Mouse (Mus musculus) limb, embryonic 14.5 days (tissue): ENCODE measurements at regions not wholly inside any gene's neighbourhood (a gene's known extent, or its start where the extent isn't known, plus 50 kb on each side); places are given as distances from the start of the nearest gene placed in this dataset.

ENCODE experiments used
- ATAC-seq: fragments of 200-750 bp; cut with Nextera tagmentation; 2 replicates; pipeline ENCODE4 v1.8.0; 2017; ENCODE audit warnings: low read depth, moderate number of reproducible peaks, moderate TSS enrichment; ENCODE audit not compliant: low FRiP score
- DNase-seq: peaks from one replicate; pipeline ENCODE4 v3.0.0-alpha.2; 2015; ENCODE audit warnings: low spot score
- H3K27ac ChIP-seq: fragments of 300-500 bp; sonication (generic); replicated peaks from 2 replicates; pipeline ENCODE4 v1.5.1; 2014; ENCODE audit warnings: low read depth, mild to moderate bottlenecking, low read length, moderate library complexity, mixed read lengths
- H3K27me3 ChIP-seq: fragments of 300-500 bp; sonication (generic); 2 replicates; pipeline ENCODE4 v1.6.1; 2014; ENCODE audit warnings: low read length, mixed read lengths; ENCODE audit not compliant: control insufficient read depth, insufficient read depth
- H3K36me3 ChIP-seq: fragments of 300-500 bp; sonication (generic); 2 replicates; pipeline ENCODE4 v1.6.1; 2014; ENCODE audit warnings: mild to moderate bottlenecking, low read length, moderate library complexity, mixed read lengths; ENCODE audit not compliant: control insufficient read depth, insufficient read depth
- H3K4me1 ChIP-seq: fragments of 300-500 bp; sonication (generic); 2 replicates; pipeline ENCODE4 v1.6.1; 2014; ENCODE audit warnings: antibody characterized with exemption, low read length, mixed read lengths; ENCODE audit not compliant: control insufficient read depth, insufficient read depth
- H3K4me2 ChIP-seq: fragments of 300-500 bp; sonication (generic); replicated peaks from 2 replicates; pipeline ENCODE4 v1.6.1; 2014; ENCODE audit warnings: low read depth, mild to moderate bottlenecking, low read length, moderate library complexity; ENCODE audit not compliant: severe bottlenecking
- H3K4me3 ChIP-seq: fragments of 300-500 bp; sonication (generic); replicated peaks from 2 replicates; pipeline ENCODE4 v1.5.1; 2014; ENCODE audit warnings: low read length
- H3K9ac ChIP-seq: fragments of 300-500 bp; sonication (generic); 2 replicates; pipeline ENCODE4 v1.6.1; 2014; ENCODE audit warnings: mild to moderate bottlenecking, low read depth, low read length, moderate library complexity; ENCODE audit not compliant: severe bottlenecking
- H3K9me3 ChIP-seq: fragments of 300-500 bp; sonication (generic); 2 replicates; pipeline ENCODE4 v1.6.1; 2016; ENCODE audit warnings: low read length; ENCODE audit not compliant: control insufficient read depth
- POLR2A ChIP-seq: fragments of 200-500 bp; IDR thresholded peaks from 2 replicates; pipeline ENCODE4 v1.8.0; 2012; ENCODE audit warnings: inconsistent platforms, mild to moderate bottlenecking, moderate library complexity, borderline replicate concordance; ENCODE audit not compliant: insufficient read depth, insufficient read length; ENCODE audit errors: extremely low read depth
- WGBS: fragments of 180-500 bp; shearing (Covaris S2); extraction: QIAGEN DNeasy Blood & Tissue Kit; methylation state at CpG from one replicate; pipeline ENCODE4 v1.1.7; 2014; 5-methylcytosine and 5-hydroxymethylcytosine counted together

GRCm38 (mm10) chrX:12344805-12345555, 184.8 kb upstream of the Bcor start:
- H3K4me2 ChIP-seq = no peak overlapping the region
- ATAC-seq = no peak
- no peak overlapping the region for H3K27ac ChIP-seq
- no peaks in the 10 kb centered on the region for H3K4me1 ChIP-seq
- H3K27me3 ChIP-seq = no peaks in the 10 kb centered on the region
- no peak for TF ChIP-seq POLR2A
- no peak overlapping the region for H3K9ac ChIP-seq
- no peaks in the 10 kb centered on the region for H3K36me3 ChIP-seq
- 77% methylated on average over 12 of the region's 12 CpGs for WGBS
- DNase-seq = no peak
- H3K9me3 ChIP-seq = no peaks in the 10 kb centered on the region
- no peak overlapping the region for H3K4me3 ChIP-seq

- DNase-seq (no peak), ATAC-seq (no peak)
- Histone ChIP-seq H3K27ac (no peak overlapping the region), H3K27me3 (no peaks in the 10 kb centered on the region), H3K36me3 (no peaks in the 10 kb centered on the region), H3K4me1 (no peaks in the 10 kb centered on the region), H3K4me3 (no peak overlapping the region), H3K9ac (no peak overlapping the region), H3K4me2 (no peak overlapping the region), H3K9me3 (no peaks in the 10 kb centered on the region)
- TF ChIP-seq POLR2A = no peak
- WGBS = 65% methylated on average over 3 of the region's 3 CpGs
Measured at GRCm38 (mm10) chrX:12346856-12347255, 186.7 kb upstream of the Bcor start.

- Histone ChIP-seq H3K4me3 (no peak overlapping the region), H3K27ac (no peak overlapping the region), H3K9me3 (no peaks in the 10 kb centered on the region), H3K4me2 (no peak overlapping the region), H3K9ac (no peak overlapping the region), H3K27me3 (no peaks in the 10 kb centered on the region), H3K36me3 (no peaks in the 10 kb centered on the region), H3K4me1 (no peaks in the 10 kb centered on the region)
- no peak for DNase-seq
- TF ChIP-seq POLR2A = no peak
- no peak for ATAC-seq
- 62% methylated on average over 8 of the region's 8 CpGs for WGBS
Measured at GRCm38 (mm10) chrX:12348117-12348516, 188.0 kb upstream of the Bcor start.

- 100% methylated on average over 2 of the region's 2 CpGs for WGBS
- H3K4me3 ChIP-seq = no peak overlapping the region
- DNase-seq (no peak), ATAC-seq (no peak)
- H3K4me2 ChIP-seq = no peak overlapping the region
- H3K27me3 ChIP-seq = no peaks in the 10 kb centered on the region
- H3K27ac ChIP-seq = no peak overlapping the region
- H3K9ac ChIP-seq = no peak overlapping the region
- no peaks in the 10 kb centered on the region for H3K9me3 ChIP-seq
- no peaks in the 10 kb centered on the region for H3K4me1 ChIP-seq
- no peak for TF ChIP-seq POLR2A
- no peaks in the 10 kb centered on the region for H3K36me3 ChIP-seq
Measured at GRCm38 (mm10) chrX:12354875-12355274, 194.7 kb upstream of the Bcor start.

DNA sequence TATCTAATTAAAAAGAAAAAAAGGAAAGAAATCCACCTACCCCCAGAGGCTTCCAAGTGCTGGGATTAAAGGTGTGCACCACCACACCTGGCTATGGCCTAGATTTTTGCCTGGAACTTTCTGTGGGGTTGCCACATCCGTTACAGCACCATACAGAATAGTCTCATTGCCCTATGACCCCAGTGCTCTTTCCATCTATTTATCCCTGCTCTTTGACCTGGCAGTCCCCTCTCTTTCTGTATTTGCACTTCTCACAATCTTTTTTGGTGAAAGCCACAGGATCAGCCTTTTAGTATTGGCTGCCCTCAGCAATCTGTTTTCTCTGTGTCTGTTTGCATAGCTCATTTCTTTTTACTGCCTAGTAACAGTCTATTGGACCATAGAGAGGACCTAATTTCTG, 197.9 kb upstream of the Bcor start:
- Histone ChIP-seq H3K36me3 (no peaks in the 10 kb centered on the region), H3K9ac (no peak overlapping the region), H3K27me3 (no peaks in the 10 kb centered on the region), H3K4me3 (no peak overlapping the region), H3K9me3 (no peaks in the 10 kb centered on the region), H3K27ac (no peak overlapping the region), H3K4me2 (no peak overlapping the region), H3K4me1 (no peaks in the 10 kb centered on the region)
- DNase-seq (no peak), ATAC-seq (no peak)
- 31% methylated on average over 1 of the region's 1 CpGs for WGBS
- TF ChIP-seq POLR2A = no peak
